Mouse (Mus musculus): Measurements from ENCODE around the gene Rpl18a. TPM values are rescaled to one million over a fixed set of nuclear protein-coding genes. Genes with fewer than 3 reads are reported as not detected.

Rpl18a gene
- polyA plus RNA-seq, 1 experiment from 2014 or later: 4,502 TPM

- Histone ChIP-seq H3K4me3 (peak within 1 kb of the TSS; percentile 23), H3K9me3 (no peaks in the 10 kb centered on the region), H3K9ac (no peak within 1 kb of the TSS), H3K27ac (no peak within 1 kb of the TSS), H3K36me3 (peaks cover 24% of the 10 kb centered on the region), H3K4me1 (peaks cover 26% of the 10 kb centered on the region), H3K27me3 (peaks cover 42% of the 10 kb centered on the region), H3K4me2 (peak within 1 kb of the TSS; percentile 39)
- ATAC-seq (ENCODE audit: borderline replicate concordance, extremely low read depth, low FRiP score, low TSS enrichment): no peak
- WGBS: 3% methylated on average over 80 of the region's 80 CpGs
These were observed 5.0 kb downstream of the Rpl18a start, which contains the start of gene Slc5a5 for GRCm38 (mm10) chr8:70892022-70892895. Slc5a5 (minus strand) TSS chr8:70892757.

- Histone ChIP-seq H3K36me3 (peaks cover 24% of the 10 kb centered on the region), H3K4me3 (no peak overlapping the region), H3K9me3 (no peaks in the 10 kb centered on the region), H3K4me1 (peaks cover 24% of the 10 kb centered on the region), H3K27me3 (peaks cover 42% of the 10 kb centered on the region), H3K27ac (no peak overlapping the region), H3K4me2 (peak overlapping the region; percentile 39; the same call in 1 of the 2 replicates), H3K9ac (no peak overlapping the region)
- WGBS: 6% methylated on average over 21 of the region's 21 CpGs
- ATAC-seq (ENCODE audit: borderline replicate concordance, extremely low read depth, low FRiP score, low TSS enrichment): no peak
These were observed 5.9 kb downstream of the Rpl18a start for GRCm38 (mm10) chr8:70891356-70891755.

GRCm38 (mm10) chr8:70890656-70891055 is 6.6 kb downstream of the Rpl18a start:
- H3K9me3 ChIP-seq: no peaks in the 10 kb centered on the region
- H3K4me1 ChIP-seq: peaks cover 17% of the 10 kb centered on the region
- 88% methylated on average over 5 of the region's 5 CpGs for whole genome bisulfite sequencing
- no peak overlapping the region for H3K4me2 ChIP-seq
- peaks cover 21% of the 10 kb centered on the region for H3K36me3 ChIP-seq
- no peak overlapping the region for H3K27ac ChIP-seq
- H3K4me3 ChIP-seq: no peak overlapping the region
- H3K27me3 ChIP-seq: peaks cover 42% of the 10 kb centered on the region
- H3K9ac ChIP-seq: no peak overlapping the region
- ATAC-seq (ENCODE audit: borderline replicate concordance, extremely low read depth, low FRiP score, low TSS enrichment): no peak

GRCm38 (mm10) chr8:70887669-70888068 is 9.5 kb downstream of the Rpl18a start:
- Histone ChIP-seq H3K36me3 (no peaks in the 10 kb centered on the region), H3K9me3 (no peaks in the 10 kb centered on the region), H3K4me2 (no peak overlapping the region), H3K27me3 (peaks cover 27% of the 10 kb centered on the region), H3K9ac (no peak overlapping the region), H3K4me1 (peaks cover 13% of the 10 kb centered on the region), H3K4me3 (no peak overlapping the region), H3K27ac (no peak overlapping the region)
- WGBS: 4% methylated on average over 18 of the region's 18 CpGs
- ATAC-seq (ENCODE audit: borderline replicate concordance, extremely low read depth, low FRiP score, low TSS enrichment): no peak

GRCm38 (mm10) chr8:70885612-70886011 is 11.6 kb downstream of the Rpl18a start:
- no peaks in the 10 kb centered on the region for H3K36me3 ChIP-seq
- 17% methylated on average over 12 of the region's 12 CpGs for WGBS
- no peaks in the 10 kb centered on the region for H3K9me3 ChIP-seq
- no peak overlapping the region for H3K4me2 ChIP-seq
- no peak overlapping the region for H3K4me3 ChIP-seq
- no peak overlapping the region for H3K9ac ChIP-seq
- H3K4me1 ChIP-seq: 0 out of 2 replicates have a peak, but pooled peaks cover 3% of the 10 kb centered on the region
- H3K27me3 ChIP-seq: peaks cover 6% of the 10 kb centered on the region
- ATAC-seq (ENCODE audit: borderline replicate concordance, extremely low read depth, low FRiP score, low TSS enrichment): no peak
- no peak overlapping the region for H3K27ac ChIP-seq

GRCm38 (mm10) chr8:70884683-70885082 is 12.5 kb downstream of the Rpl18a start:
- ATAC-seq (ENCODE audit: borderline replicate concordance, extremely low read depth, low FRiP score, low TSS enrichment): no peak
- Histone ChIP-seq H3K36me3 (no peaks in the 10 kb centered on the region), H3K27ac (no peak overlapping the region), H3K9ac (no peak overlapping the region), H3K27me3 (no peaks in the 10 kb centered on the region), H3K4me1 (0 out of 2 replicates have a peak, but pooled peaks cover 5% of the 10 kb centered on the region), H3K4me3 (no peak overlapping the region), H3K4me2 (no peak overlapping the region), H3K9me3 (no peaks in the 10 kb centered on the region)
- WGBS: 75% methylated on average over 10 of the region's 10 CpGs

GRCm38 (mm10) chr8:70884186-70884585 is 13.0 kb downstream of the Rpl18a start:
- 82% methylated on average over 4 of the region's 4 CpGs for WGBS
- Histone ChIP-seq H3K9me3 (no peaks in the 10 kb centered on the region), H3K4me3 (no peak overlapping the region), H3K4me2 (no peak overlapping the region), H3K36me3 (no peaks in the 10 kb centered on the region), H3K27ac (no peak overlapping the region), H3K9ac (no peak overlapping the region), H3K27me3 (no peaks in the 10 kb centered on the region), H3K4me1 (0 out of 2 replicates have a peak, but pooled peaks cover 5% of the 10 kb centered on the region)
- no peak for ATAC-seq (ENCODE audit: borderline replicate concordance, extremely low read depth, low FRiP score, low TSS enrichment)

- no peak overlapping the region for H3K4me2 ChIP-seq
- H3K9me3 ChIP-seq: no peaks in the 10 kb centered on the region
- H3K4me3 ChIP-seq: no peak overlapping the region
- no peaks in the 10 kb centered on the region for H3K27me3 ChIP-seq
- 0 out of 2 replicates have a peak, but pooled peaks cover 5% of the 10 kb centered on the region for H3K4me1 ChIP-seq
- ATAC-seq (ENCODE audit: borderline replicate concordance, extremely low read depth, low FRiP score, low TSS enrichment): no peak
- no peak overlapping the region for H3K27ac ChIP-seq
- WGBS: 14% methylated on average over 11 of the region's 11 CpGs
- H3K9ac ChIP-seq: no peak overlapping the region
- no peaks in the 10 kb centered on the region for H3K36me3 ChIP-seq
These were observed 16.7 kb downstream of the Rpl18a start for GRCm38 (mm10) chr8:70880546-70880945.

- WGBS: 9% methylated on average over 4 of the region's 4 CpGs
These were observed 17.1 kb downstream of the Rpl18a start for GRCm38 (mm10) chr8:70880126-70880525.

GRCm38 (mm10) chr8:70879500-70879899 is 17.7 kb downstream of the Rpl18a start:
- no peak overlapping the region for H3K4me2 ChIP-seq
- no peak overlapping the region for H3K27ac ChIP-seq
- H3K27me3 ChIP-seq: no peaks in the 10 kb centered on the region
- H3K9ac ChIP-seq: no peak overlapping the region
- H3K9me3 ChIP-seq: no peaks in the 10 kb centered on the region
- H3K4me1 ChIP-seq: 0 out of 2 replicates have a peak, but pooled peaks cover 5% of the 10 kb centered on the region
- WGBS: 58% methylated on average over 4 of the region's 4 CpGs
- no peak overlapping the region for H3K4me3 ChIP-seq
- H3K36me3 ChIP-seq: no peaks in the 10 kb centered on the region
- ATAC-seq (ENCODE audit: borderline replicate concordance, extremely low read depth, low FRiP score, low TSS enrichment): no peak

More at GRCm38 (mm10) chr8:70880126-70880525, 17.1 kb downstream of the Rpl18a start:
- Histone ChIP-seq H3K27me3 (no peaks in the 10 kb centered on the region), H3K9me3 (no peaks in the 10 kb centered on the region), H3K4me3 (no peak overlapping the region), H3K9ac (no peak overlapping the region), H3K27ac (no peak overlapping the region), H3K36me3 (no peaks in the 10 kb centered on the region), H3K4me2 (no peak overlapping the region), H3K4me1 (0 out of 2 replicates have a peak, but pooled peaks cover 5% of the 10 kb centered on the region)
- no peak for ATAC-seq (ENCODE audit: borderline replicate concordance, extremely low read depth, low FRiP score, low TSS enrichment)

- Histone ChIP-seq H3K36me3 (no peaks in the 10 kb centered on the region), H3K4me1 (0 out of 2 replicates have a peak, but pooled peaks cover 5% of the 10 kb centered on the region), H3K4me3 (no peak overlapping the region), H3K9me3 (no peaks in the 10 kb centered on the region), H3K27ac (no peak overlapping the region), H3K27me3 (no peaks in the 10 kb centered on the region), H3K4me2 (no peak overlapping the region), H3K9ac (no peak overlapping the region)
- 35% methylated on average over 2 of the region's 2 CpGs for WGBS
- no peak for ATAC-seq (ENCODE audit: borderline replicate concordance, extremely low read depth, low FRiP score, low TSS enrichment)
These were observed 19.0 kb downstream of the Rpl18a start for GRCm38 (mm10) chr8:70878178-70878577.

- Histone ChIP-seq H3K4me2 (no peak overlapping the region), H3K9ac (no peak overlapping the region), H3K4me3 (no peak overlapping the region), H3K4me1 (peaks cover 14% of the 10 kb centered on the region; the same call in 1 of the 2 replicates), H3K27ac (no peak overlapping the region), H3K27me3 (no peaks in the 10 kb centered on the region), H3K36me3 (no peaks in the 10 kb centered on the region), H3K9me3 (no peaks in the 10 kb centered on the region)
- ATAC-seq (ENCODE audit: borderline replicate concordance, extremely low read depth, low FRiP score, low TSS enrichment): no peak
- WGBS: 54% methylated on average over 4 of the region's 4 CpGs
These were observed 20.8 kb downstream of the Rpl18a start for GRCm38 (mm10) chr8:70876382-70876781.

All from lung, embryonic 15.5 days (tissue).